Mouse (Mus musculus): Measurements from ENCODE around the gene Crtc2.

DNA sequence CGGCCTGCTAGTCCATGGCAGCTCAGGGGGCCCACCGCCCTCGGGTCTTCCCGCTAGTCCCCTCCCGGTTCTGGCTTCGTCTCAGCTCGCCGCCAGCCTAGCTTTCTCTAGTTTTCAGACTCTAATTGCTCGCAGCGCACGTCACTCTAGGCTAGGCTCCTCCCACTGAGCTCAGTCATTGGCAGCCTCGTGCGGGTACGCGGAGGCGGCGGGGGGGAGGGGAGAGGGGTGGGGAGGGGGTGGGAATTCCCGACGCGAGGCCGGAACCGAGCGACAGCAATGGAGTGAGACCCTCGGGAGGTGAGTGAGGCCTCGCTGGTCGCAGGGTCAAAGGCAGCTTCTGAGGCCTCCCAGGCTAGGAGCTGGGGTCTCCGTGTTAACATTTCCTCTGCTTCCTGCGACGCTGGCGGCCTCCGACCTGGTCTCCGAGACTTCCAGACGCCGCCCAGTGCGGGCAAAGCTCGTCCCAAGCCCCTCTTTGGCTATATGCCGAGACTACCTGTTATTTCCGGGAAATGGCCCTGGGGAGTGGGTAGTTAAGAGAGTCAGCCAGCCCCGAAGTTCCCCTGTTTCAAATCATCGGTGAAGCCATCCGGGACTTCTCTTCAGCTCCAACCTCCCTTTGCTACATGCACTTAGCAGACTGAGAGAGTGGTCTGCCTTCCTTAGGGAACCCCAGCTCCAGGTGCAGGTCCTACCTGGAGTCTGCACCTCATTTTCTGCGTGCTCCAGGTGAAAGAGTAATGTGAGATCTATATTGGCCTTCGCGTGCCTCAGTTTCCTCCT is 5.8 kb upstream of the Crtc2 start, which contains the start of gene Slc39a1:
- TF ChIP-seq POLR2A (IDR thresholded peaks at IDR 0.05; ENCODE audit: low read depth, low read length): peak; percentile 71
- no peak for TF ChIP-seq CTCF (IDR thresholded peaks at IDR 0.05; ENCODE audit: borderline replicate concordance, insufficient read depth, low read length)
